Mouse (Mus musculus): ENCODE measurements at regions not wholly inside any gene's neighbourhood (a gene's known extent, or its start where the extent isn't known, plus 50 kb on each side); places are given as distances from the start of the nearest gene placed in this dataset.

DNA sequence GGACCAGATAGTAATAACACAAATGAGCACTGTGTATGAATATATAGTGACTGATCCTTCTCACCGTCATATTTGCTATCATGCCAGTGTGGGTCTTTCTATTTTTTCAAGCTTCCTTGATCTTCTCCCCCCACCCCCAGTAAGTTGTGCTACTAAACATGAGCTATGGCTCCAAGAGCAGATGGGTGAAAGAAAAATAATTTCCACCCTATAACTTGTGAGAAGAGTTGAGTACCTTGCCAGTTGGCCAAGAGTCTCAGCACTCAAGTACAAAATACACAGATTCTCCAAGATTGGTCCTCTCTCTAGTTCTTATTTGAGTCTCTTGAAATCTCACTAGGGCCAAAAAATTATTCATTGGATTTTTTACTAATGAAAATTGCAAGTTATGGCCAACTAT is 777.3 kb downstream of the Cypt12 start:
- Histone ChIP-seq H3K9me3 (ENCODE audit: control insufficient read depth, low read depth, low read length) (no peaks in the 10 kb centered on the region), H3K9ac (replicated peaks; ENCODE audit: low read depth, low read length) (no peak overlapping the region), H3K27me3 (ENCODE audit: control insufficient read depth, insufficient read depth, low read length) (no peaks in the 10 kb centered on the region), H3K4me2 (replicated peaks; ENCODE audit: low read depth, low read length) (no peak overlapping the region), H3K27ac (ENCODE audit: low read length) (no peak overlapping the region), H3K4me1 (ENCODE audit: control insufficient read depth, insufficient read depth, low read length) (no peaks in the 10 kb centered on the region), H3K4me3 (ENCODE audit: low read depth, low read length) (no peak overlapping the region), H3K36me3 (ENCODE audit: control insufficient read depth, insufficient read depth, low read length) (no peaks in the 10 kb centered on the region)
- no peak for ATAC-seq (ENCODE audit: insufficient number of reproducible peaks, insufficient read depth, low FRiP score, low read depth)
- WGBS, result 89% methylated on average over 1 of the region's 1 CpGs

- WGBS, result 34% methylated on average over 1 of the region's 1 CpGs
- ATAC-seq (ENCODE audit: insufficient number of reproducible peaks, insufficient read depth, low FRiP score, low read depth), result no peak
- no peak overlapping the region for H3K27ac ChIP-seq (ENCODE audit: low read length)
- H3K9me3 ChIP-seq (ENCODE audit: control insufficient read depth, low read depth, low read length), result no peaks in the 10 kb centered on the region
- H3K9ac ChIP-seq (replicated peaks; ENCODE audit: low read depth, low read length), result no peak overlapping the region
- no peak overlapping the region for H3K4me3 ChIP-seq (ENCODE audit: low read depth, low read length)
- no peaks in the 10 kb centered on the region for H3K4me1 ChIP-seq (ENCODE audit: control insufficient read depth, insufficient read depth, low read length)
- H3K4me2 ChIP-seq (replicated peaks; ENCODE audit: low read depth, low read length), result no peak overlapping the region
- no peaks in the 10 kb centered on the region for H3K27me3 ChIP-seq (ENCODE audit: control insufficient read depth, insufficient read depth, low read length)
- H3K36me3 ChIP-seq (ENCODE audit: control insufficient read depth, insufficient read depth, low read length), result no peaks in the 10 kb centered on the region
Measured at GRCm38 (mm10) chr3:18731251-18731650, 783.0 kb downstream of the Cypt12 start.

DNA sequence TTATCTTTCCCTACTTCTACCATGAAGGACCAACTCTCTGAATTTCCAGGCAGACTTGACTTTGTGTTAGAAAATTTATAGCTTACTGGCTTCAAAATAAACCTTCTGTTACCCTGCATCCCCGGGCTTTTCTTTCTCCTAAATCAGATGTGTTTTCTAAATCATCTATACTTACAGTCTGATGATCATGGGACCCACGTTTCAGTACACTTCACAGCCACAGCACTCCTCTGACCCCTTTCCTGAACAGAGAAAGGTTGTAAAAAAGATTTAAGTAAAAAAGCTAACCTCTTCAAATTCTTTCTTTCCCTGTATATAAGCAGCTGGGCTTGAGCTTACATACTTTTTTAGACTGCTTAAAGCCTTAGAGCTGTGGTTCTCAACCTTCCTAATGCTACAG is 783.5 kb downstream of the Cypt12 start:
- 36% methylated on average over 2 of the region's 2 CpGs for WGBS
- Histone ChIP-seq H3K27ac (ENCODE audit: low read length) (no peak overlapping the region), H3K36me3 (ENCODE audit: control insufficient read depth, insufficient read depth, low read length) (no peaks in the 10 kb centered on the region), H3K4me2 (replicated peaks; ENCODE audit: low read depth, low read length) (no peak overlapping the region), H3K4me3 (ENCODE audit: low read depth, low read length) (no peak overlapping the region), H3K9me3 (ENCODE audit: control insufficient read depth, low read depth, low read length) (no peaks in the 10 kb centered on the region), H3K4me1 (ENCODE audit: control insufficient read depth, insufficient read depth, low read length) (no peaks in the 10 kb centered on the region), H3K9ac (replicated peaks; ENCODE audit: low read depth, low read length) (no peak overlapping the region), H3K27me3 (ENCODE audit: control insufficient read depth, insufficient read depth, low read length) (no peaks in the 10 kb centered on the region)
- ATAC-seq (ENCODE audit: insufficient number of reproducible peaks, insufficient read depth, low FRiP score, low read depth), result no peak

DNA sequence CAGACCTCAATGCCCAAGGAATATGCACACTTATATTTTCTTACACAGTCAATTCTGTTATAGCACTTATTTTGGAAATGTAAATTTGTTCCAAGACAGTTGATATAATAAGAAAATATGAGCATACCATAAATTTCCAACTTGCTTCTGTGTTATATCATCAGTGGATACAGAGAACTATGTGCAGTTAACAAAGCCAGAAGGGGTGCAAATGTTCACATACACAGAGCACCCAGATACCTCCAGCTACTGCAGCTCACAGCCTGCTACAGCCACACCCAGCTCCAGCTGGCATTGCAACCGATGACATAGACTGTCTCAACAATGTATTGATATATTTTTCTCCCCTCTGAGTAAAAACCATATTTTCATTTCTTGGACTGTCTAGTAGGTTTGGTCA is 785.3 kb downstream of the Cypt12 start:
- Histone ChIP-seq H3K27me3 (ENCODE audit: control insufficient read depth, insufficient read depth, low read length) (no peaks in the 10 kb centered on the region), H3K36me3 (ENCODE audit: control insufficient read depth, insufficient read depth, low read length) (no peaks in the 10 kb centered on the region), H3K9ac (replicated peaks; ENCODE audit: low read depth, low read length) (no peak overlapping the region), H3K27ac (ENCODE audit: low read length) (no peak overlapping the region), H3K4me1 (ENCODE audit: control insufficient read depth, insufficient read depth, low read length) (no peaks in the 10 kb centered on the region), H3K4me2 (replicated peaks; ENCODE audit: low read depth, low read length) (no peak overlapping the region), H3K4me3 (ENCODE audit: low read depth, low read length) (no peak overlapping the region), H3K9me3 (ENCODE audit: control insufficient read depth, low read depth, low read length) (no peaks in the 10 kb centered on the region)
- ATAC-seq (ENCODE audit: insufficient number of reproducible peaks, insufficient read depth, low FRiP score, low read depth), result no peak
- 68% methylated on average over 1 of the region's 1 CpGs for WGBS

GRCm38 (mm10) chr3:18738946-18739345 is 790.7 kb downstream of the Cypt12 start:
- no peak for ATAC-seq (ENCODE audit: insufficient number of reproducible peaks, insufficient read depth, low FRiP score, low read depth)
- H3K4me1 ChIP-seq (ENCODE audit: control insufficient read depth, insufficient read depth, low read length), result no peaks in the 10 kb centered on the region
- H3K27ac ChIP-seq (ENCODE audit: low read length), result no peak overlapping the region
- H3K36me3 ChIP-seq (ENCODE audit: control insufficient read depth, insufficient read depth, low read length), result no peaks in the 10 kb centered on the region
- no peak overlapping the region for H3K4me3 ChIP-seq (ENCODE audit: low read depth, low read length)
- H3K9me3 ChIP-seq (ENCODE audit: control insufficient read depth, low read depth, low read length), result no peaks in the 10 kb centered on the region
- H3K4me2 ChIP-seq (replicated peaks; ENCODE audit: low read depth, low read length), result no peak overlapping the region
- no peak overlapping the region for H3K9ac ChIP-seq (replicated peaks; ENCODE audit: low read depth, low read length)
- no peaks in the 10 kb centered on the region for H3K27me3 ChIP-seq (ENCODE audit: control insufficient read depth, insufficient read depth, low read length)

DNA sequence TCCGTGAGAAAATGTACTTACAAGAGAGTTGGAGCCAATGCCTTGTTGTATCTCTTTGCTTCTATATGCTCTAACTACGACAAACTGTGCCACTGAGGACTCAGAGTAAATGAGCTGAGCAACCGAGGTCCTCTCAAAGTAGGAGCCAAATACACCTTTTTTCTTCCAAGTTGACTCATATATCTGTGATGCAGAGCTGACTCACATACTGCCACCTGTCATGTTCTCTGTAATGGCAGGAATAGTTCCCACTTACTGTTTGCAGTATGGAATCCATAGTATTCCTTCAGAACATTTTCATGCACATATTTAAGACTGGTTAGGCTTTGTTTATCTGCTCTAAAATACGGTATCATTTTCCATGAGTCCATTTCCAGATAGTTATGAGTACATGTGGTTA is 792.1 kb downstream of the Cypt12 start:
- Histone ChIP-seq H3K9me3 (ENCODE audit: control insufficient read depth, low read depth, low read length) (no peaks in the 10 kb centered on the region), H3K4me3 (ENCODE audit: low read depth, low read length) (no peak overlapping the region), H3K36me3 (ENCODE audit: control insufficient read depth, insufficient read depth, low read length) (no peaks in the 10 kb centered on the region), H3K4me2 (replicated peaks; ENCODE audit: low read depth, low read length) (no peak overlapping the region), H3K27ac (ENCODE audit: low read length) (no peak overlapping the region), H3K27me3 (ENCODE audit: control insufficient read depth, insufficient read depth, low read length) (no peaks in the 10 kb centered on the region), H3K9ac (replicated peaks; ENCODE audit: low read depth, low read length) (no peak overlapping the region), H3K4me1 (ENCODE audit: control insufficient read depth, insufficient read depth, low read length) (no peaks in the 10 kb centered on the region)
- ATAC-seq (ENCODE audit: insufficient number of reproducible peaks, insufficient read depth, low FRiP score, low read depth), result no peak
- 83% methylated on average over 4 of the region's 4 CpGs for WGBS

- H3K4me1 ChIP-seq (ENCODE audit: control insufficient read depth, insufficient read depth, low read length), result no peaks in the 10 kb centered on the region
- no peak for ATAC-seq (ENCODE audit: insufficient number of reproducible peaks, insufficient read depth, low FRiP score, low read depth)
- 78% methylated on average over 2 of the region's 2 CpGs for WGBS
- no peaks in the 10 kb centered on the region for H3K36me3 ChIP-seq (ENCODE audit: control insufficient read depth, insufficient read depth, low read length)
- H3K9ac ChIP-seq (replicated peaks; ENCODE audit: low read depth, low read length), result no peak overlapping the region
- H3K27me3 ChIP-seq (ENCODE audit: control insufficient read depth, insufficient read depth, low read length), result no peaks in the 10 kb centered on the region
- no peak overlapping the region for H3K4me3 ChIP-seq (ENCODE audit: low read depth, low read length)
- no peak overlapping the region for H3K4me2 ChIP-seq (replicated peaks; ENCODE audit: low read depth, low read length)
- H3K9me3 ChIP-seq (ENCODE audit: control insufficient read depth, low read depth, low read length), result no peaks in the 10 kb centered on the region
- H3K27ac ChIP-seq (ENCODE audit: low read length), result no peak overlapping the region
Measured at GRCm38 (mm10) chr3:18743474-18743873, 795.3 kb downstream of the Cypt12 start.

GRCm38 (mm10) chr3:18744216-18744615 is 796.0 kb downstream of the Cypt12 start:
- H3K9ac ChIP-seq (replicated peaks; ENCODE audit: low read depth, low read length), result no peak overlapping the region
- no peak overlapping the region for H3K27ac ChIP-seq (ENCODE audit: low read length)
- 77% methylated on average over 3 of the region's 3 CpGs for WGBS

DNA sequence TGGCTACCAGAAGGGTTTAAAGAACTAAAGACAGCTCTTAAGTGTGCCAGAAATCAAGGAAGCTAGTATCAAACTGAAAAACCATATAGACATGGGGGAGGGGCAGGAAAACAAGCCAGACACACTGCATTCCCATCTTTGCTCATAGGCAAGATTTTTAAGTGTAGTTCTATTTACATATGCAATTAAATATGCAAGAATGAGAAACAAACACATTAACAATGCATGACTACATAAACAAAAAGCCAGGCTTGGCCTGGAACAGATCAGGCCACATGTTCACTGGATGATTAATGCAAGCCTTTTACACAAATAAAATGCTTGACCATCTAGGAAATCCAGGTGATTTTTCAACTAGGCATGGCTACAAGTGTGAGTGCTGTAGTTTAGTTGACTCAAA is 798.0 kb downstream of the Cypt12 start:
- Histone ChIP-seq H3K9me3 (ENCODE audit: control insufficient read depth, low read depth, low read length) (no peaks in the 10 kb centered on the region), H3K9ac (replicated peaks; ENCODE audit: low read depth, low read length) (no peak overlapping the region), H3K4me3 (ENCODE audit: low read depth, low read length) (no peak overlapping the region), H3K27me3 (ENCODE audit: control insufficient read depth, insufficient read depth, low read length) (no peaks in the 10 kb centered on the region), H3K27ac (ENCODE audit: low read length) (no peak overlapping the region), H3K4me1 (ENCODE audit: control insufficient read depth, insufficient read depth, low read length) (no peaks in the 10 kb centered on the region), H3K36me3 (ENCODE audit: control insufficient read depth, insufficient read depth, low read length) (no peaks in the 10 kb centered on the region), H3K4me2 (replicated peaks; ENCODE audit: low read depth, low read length) (no peak overlapping the region)
- ATAC-seq (ENCODE audit: insufficient number of reproducible peaks, insufficient read depth, low FRiP score, low read depth), result no peak

More at GRCm38 (mm10) chr3:18744216-18744615, 796.0 kb downstream of the Cypt12 start:
- no peaks in the 10 kb centered on the region for H3K9me3 ChIP-seq (ENCODE audit: control insufficient read depth, low read depth, low read length)
- no peaks in the 10 kb centered on the region for H3K4me1 ChIP-seq (ENCODE audit: control insufficient read depth, insufficient read depth, low read length)
- H3K36me3 ChIP-seq (ENCODE audit: control insufficient read depth, insufficient read depth, low read length), result no peaks in the 10 kb centered on the region
- H3K4me3 ChIP-seq (ENCODE audit: low read depth, low read length), result no peak overlapping the region
- ATAC-seq (ENCODE audit: insufficient number of reproducible peaks, insufficient read depth, low FRiP score, low read depth), result no peak
- H3K27me3 ChIP-seq (ENCODE audit: control insufficient read depth, insufficient read depth, low read length), result no peaks in the 10 kb centered on the region
- no peak overlapping the region for H3K4me2 ChIP-seq (replicated peaks; ENCODE audit: low read depth, low read length)

Measured in stomach, embryonic 14.5 days (tissue).